Mouse (Mus musculus) layer of hippocampus, adult 9-11 months (tissue): Measurements from ENCODE around the gene Gadd45gip1.
"Not testable (repeated sequence)": the region's sequence is repeated elsewhere in the genome, so short reads cannot be mapped to it uniquely, and the experiment has no call there.

ENCODE experiments used
- DNase-seq: peaks from one replicate; pipeline ENCODE4 v3.0.0; 2022

The Gadd45gip1 gene

DNA sequence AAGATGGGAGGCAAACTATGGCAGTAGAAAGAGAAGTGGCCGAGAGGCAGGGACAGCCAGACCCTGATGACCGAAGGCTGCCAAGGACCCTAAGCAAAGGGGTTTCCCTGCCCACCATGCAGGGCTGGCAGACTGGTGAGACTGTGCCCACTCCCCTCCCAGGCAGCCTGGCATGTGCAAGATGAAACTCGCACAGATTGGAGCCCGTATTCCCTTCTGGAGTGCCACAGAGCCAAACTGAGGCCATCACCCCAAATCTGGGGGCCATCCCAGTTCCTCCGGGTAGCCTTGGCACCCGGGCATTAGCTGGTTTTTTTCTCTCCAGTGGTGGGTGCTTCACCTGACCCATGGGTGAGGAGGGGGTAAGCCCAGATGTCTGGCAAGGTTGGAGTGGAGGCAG is 33.4 kb upstream of the Gadd45gip1 start:
- no peak for DNase-seq

GRCm38 (mm10) chr8:84798446-84799135 is 32.7 kb upstream of the Gadd45gip1 start:
- DNase-seq = no peak

DNA sequence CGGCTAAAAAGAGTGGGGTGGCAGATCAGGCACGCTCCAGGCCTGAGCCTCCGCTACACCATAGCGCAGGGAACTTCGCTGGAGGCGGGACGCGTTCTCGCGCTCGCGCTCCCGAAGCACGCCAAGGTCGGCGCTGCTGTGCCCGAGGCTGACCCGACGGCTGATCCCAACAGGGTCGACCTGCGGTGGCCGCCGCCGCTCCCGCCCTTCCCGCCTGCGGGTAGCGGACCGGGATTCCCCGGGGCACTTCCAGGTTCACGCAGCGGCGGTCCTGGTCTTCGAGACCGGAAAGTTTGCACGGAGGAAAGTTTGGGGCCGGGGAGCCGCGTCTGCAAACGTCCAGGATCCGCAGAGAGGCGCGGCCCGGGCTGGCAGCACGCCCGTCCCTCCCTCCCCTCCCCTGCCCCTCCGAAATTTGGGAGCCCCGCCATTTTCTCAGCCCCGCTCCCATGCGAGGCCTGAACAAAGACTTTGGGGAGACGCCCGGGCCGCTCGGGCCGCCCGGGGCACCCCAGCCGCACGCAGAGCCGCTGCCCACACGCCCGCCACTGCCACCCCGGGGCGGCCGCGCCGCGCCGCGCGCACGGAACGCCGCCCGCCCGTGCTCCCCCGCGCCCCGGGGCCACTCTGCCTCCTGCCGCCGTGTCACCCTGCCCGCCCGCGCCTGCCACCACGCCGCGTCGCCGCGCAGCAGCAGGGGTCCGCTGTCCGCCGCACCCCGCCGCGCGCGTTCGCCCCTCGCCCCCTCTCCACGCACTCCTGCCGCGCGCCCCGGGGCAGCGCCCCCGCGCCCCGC is 32.0 kb upstream of the Gadd45gip1 start:
- no peak for DNase-seq

GRCm38 (mm10) chr8:84799999-84800831 is 31.1 kb upstream of the Gadd45gip1 start, which contains the start of gene Nfix:
Nfix (minus strand) TSS chr8:84800344.
- DNase-seq = peak; percentile 65

GRCm38 (mm10) chr8:84806031-84806430 is 25.3 kb upstream of the Gadd45gip1 start:
- no peak for DNase-seq

- no peak for DNase-seq
These were observed 22.0 kb upstream of the Gadd45gip1 start for GRCm38 (mm10) chr8:84809109-84809940.

DNA sequence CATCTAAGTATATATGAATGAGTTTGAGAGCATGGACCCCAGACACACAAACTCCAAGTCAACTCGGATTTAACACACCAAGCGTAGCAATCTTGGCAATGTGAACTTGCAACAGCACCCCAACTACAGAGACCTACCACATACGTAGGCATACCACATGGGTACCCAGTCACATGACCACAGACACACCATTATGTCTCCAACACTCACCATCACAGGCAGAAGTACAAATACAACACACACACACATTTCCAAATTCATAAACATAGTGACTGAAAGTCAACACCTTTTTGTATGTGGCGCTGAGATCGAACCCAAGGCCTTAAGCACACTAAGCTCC is 21.4 kb upstream of the Gadd45gip1 start:
- no peak for DNase-seq

DNA sequence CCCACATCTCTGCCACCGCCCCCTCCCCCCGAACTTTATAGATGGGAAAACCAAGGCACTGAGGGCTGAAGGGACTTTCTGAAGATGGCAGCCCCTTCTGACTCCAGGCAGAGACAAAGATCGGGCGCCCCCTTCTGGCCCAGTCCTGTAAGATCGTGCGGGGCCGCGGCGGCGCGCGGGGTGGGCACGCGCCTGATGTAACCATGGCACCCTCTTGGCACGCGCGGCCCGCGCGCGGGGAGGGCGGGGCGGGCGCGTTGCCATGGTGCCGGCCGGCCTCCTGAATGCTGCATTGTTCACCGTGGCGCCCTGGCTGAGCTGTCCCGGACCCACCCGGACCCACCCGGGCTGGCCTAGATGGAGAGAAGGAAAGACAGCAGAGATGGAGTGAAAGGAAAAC is 20.4 kb upstream of the Gadd45gip1 start:
- peak; percentile 96 for DNase-seq

DNA sequence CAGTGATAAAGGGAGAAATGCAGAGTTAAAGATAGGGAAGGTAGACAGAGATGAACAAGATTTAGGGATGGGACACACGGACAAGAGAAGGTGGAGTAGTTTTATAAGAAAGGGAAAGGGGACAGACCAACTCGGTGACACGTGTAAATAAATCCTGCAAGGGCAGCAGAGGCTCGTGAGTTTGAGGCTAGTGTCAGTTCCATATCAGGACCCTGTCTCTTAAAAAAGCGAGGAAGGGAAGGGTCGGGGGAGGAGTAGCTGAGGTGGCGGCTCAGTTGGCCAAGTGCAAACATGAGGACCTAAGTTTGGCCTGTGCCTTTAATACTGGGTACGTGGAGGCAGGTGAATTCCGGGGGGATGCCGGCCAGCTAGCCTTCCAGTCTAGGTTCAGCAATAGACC is 20.0 kb upstream of the Gadd45gip1 start:
- no peak for DNase-seq

GRCm38 (mm10) chr8:84813059-84813458 is 18.3 kb upstream of the Gadd45gip1 start:
- no peak for DNase-seq

GRCm38 (mm10) chr8:84813830-84814229 is 17.5 kb upstream of the Gadd45gip1 start:
- no peak for DNase-seq

DNA sequence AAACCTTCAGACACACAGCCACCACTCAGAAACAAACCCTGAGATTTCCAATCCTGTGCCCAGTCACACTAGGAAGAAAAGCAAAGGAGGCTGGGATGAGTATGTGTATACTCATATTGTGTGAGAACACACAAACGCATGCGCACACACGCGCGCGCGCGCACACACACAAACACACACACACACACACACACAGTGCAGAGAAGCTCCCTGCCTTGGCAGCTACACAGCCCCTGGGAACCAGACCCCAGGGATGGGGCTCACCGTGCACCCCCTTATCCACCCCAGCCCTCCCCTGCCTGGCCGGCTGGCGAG is 17.1 kb upstream of the Gadd45gip1 start:
- DNase-seq = no peak

- no peak for DNase-seq
These were observed 16.5 kb upstream of the Gadd45gip1 start for GRCm38 (mm10) chr8:84814555-84815441.

- DNase-seq = peak; percentile 93
These were observed 15.8 kb upstream of the Gadd45gip1 start for GRCm38 (mm10) chr8:84815547-84815946.

DNA sequence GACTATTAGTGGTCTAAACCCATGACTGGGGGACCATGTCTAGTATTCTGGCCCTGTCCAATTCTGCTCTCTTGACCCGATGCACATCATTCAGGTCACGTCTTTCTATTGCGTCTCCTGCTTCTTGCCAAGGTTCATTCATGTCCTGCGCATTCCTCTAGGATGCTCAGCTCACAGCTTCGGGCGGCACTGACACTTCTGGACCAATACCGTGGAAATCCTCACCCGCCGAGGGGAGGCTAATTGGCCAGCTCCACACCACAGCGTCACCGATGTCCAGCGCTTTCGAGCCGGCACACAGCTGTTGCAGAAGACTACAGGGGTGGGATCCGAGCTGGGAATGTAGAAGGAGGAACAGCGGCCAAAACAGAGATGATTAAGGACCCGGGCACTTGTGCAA is 15.2 kb upstream of the Gadd45gip1 start:
- DNase-seq = no peak

DNA sequence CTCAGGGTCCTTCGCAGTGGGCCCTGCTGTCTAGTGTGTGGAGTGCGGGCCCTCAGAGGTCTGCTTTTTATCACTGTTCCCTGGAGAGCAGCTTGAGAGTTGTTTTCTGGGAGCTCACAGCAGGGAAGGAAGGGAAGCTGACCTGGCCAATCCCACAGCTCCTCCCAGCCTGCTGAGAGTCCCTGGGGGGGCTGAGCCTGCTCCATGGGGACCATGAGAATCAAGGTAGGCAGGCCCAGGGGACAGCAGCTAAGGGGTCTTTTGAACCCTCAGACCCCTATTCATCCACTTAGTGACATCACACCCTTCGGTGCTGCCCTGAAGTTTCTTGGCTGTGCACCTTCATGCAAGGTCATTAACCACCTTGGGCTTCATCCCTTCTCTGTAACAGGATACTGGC is 8.6 kb upstream of the Gadd45gip1 start, which contains the start of gene Dand5:
Dand5 (minus strand) TSS at position 101 of the 400 bp plus-strand sequence.
- DNase-seq = no peak

DNA sequence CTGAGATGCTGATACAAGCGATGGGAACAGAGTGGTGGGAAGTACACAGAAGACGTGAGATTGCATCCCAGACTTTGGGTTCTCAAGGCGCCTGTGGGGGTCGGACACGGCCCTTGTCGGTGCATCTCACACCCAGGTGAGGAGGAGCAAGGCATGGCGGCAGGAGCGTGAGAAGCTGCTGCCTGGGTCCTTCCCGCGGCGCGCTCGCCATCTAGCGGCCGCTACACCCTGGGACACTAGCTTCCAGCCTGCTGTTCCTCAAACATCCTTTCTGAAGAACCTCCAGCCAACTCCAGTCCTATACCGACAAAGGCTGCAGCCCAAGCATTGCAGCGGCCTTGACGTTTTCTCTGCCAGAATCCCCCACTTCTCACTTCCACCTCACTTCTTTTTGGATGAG is 7.7 kb upstream of the Gadd45gip1 start:
- DNase-seq = no peak

DNA sequence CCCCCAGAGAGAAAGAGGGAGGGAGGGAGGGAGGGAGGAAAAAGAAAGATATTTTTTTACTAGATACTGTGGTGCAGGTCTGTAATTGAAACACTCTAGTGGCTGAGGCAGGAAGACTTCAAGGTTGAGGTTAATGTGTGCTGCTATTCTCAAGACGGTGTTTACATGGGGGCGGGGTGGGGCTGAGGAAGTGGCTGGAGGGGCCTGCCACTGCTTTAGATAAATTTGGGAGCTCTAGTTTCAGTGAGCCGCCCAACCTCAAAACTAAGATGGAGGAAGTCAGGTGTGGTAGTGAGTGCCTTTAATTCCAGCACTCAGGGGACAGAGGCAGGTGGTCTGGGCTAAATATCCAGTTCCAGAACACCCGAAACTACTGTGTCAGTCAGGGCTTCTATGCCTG is 5.7 kb upstream of the Gadd45gip1 start:
- no peak for DNase-seq

DNA sequence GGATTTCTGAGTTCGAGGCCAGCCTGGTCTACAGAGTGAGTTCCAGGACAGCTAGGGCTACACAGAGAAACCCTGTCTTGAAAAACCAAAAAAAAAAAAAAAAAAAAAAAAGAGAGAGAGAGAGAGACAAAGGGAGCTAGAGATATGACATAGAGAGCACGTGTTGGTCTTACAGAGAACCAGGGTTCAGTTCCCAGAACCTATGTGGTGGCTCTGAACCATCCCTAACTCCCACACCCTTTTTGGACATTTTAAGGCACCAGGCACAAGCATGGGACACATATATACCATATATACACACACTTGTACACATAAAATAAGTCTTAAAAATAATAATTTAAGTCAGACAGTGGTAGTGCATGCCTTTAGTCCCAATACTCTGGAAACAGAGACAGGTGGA is 4.8 kb upstream of the Gadd45gip1 start:
- DNase-seq = not testable (repeated sequence)

GRCm38 (mm10) chr8:84832034-84832717 is 854 bp downstream of the Gadd45gip1 start:
- peak; percentile 71 for DNase-seq
